ENCODE assay signal across 13 mouse cellular contexts in genomic region chr10:75878836-75879235, GRCm38 (mm10).
"Had no signal": no experiment of that assay in that cellular context is flagged by ENCODE, and none has a peak within 500 bp of the region (broad histone marks: within the 10 kb centered on the region; RNA-seq: fewer than 3 reads in every experiment).

No protein-coding gene starts in this region.

- H3K4me2 ChIP-seq: limb, embryonic 13.5 days; liver, embryonic 12.5 days; lung, embryonic 15.5 days; neural tube, embryonic 15.5 days had no signal

- H3K9ac ChIP-seq: limb, embryonic 13.5 days; liver, embryonic 12.5 days; lung, embryonic 15.5 days; neural tube, embryonic 15.5 days had no signal

- H3K4me3 ChIP-seq: limb, embryonic 13.5 days; liver, embryonic 12.5 days; lung, embryonic 15.5 days; midbrain, embryonic 10.5 days; myocyte; neural tube, embryonic 15.5 days had no signal

- H3K27ac ChIP-seq: limb, embryonic 13.5 days; liver, embryonic 12.5 days; lung, embryonic 15.5 days; midbrain, embryonic 10.5 days; neural tube, embryonic 15.5 days had no signal

- ATAC-seq: inflammation-experienced regulatory T-cells, adult 6 months; intestine, postnatal 0 days; liver, embryonic 12.5 days had no signal

- DNase-seq: layer of hippocampus, adult 9-11 months; lung, postnatal 4 days; midbrain, embryonic 14.5 days; thymus, adult 18-20 months; thymus, postnatal 14 days had no signal

- H3K36me3 ChIP-seq: limb, embryonic 13.5 days; liver, embryonic 12.5 days; lung, embryonic 15.5 days; midbrain, embryonic 10.5 days; neural tube, embryonic 15.5 days had no signal

- H3K27me3 ChIP-seq: limb, embryonic 13.5 days; lung, embryonic 15.5 days; neural tube, embryonic 15.5 days had no signal

- H3K9me3 ChIP-seq: limb, embryonic 13.5 days; liver, embryonic 12.5 days; lung, embryonic 15.5 days; midbrain, embryonic 10.5 days; neural tube, embryonic 15.5 days had no signal
